Mouse (Mus musculus) bone marrow, adult 2 months (tissue): ENCODE data around the gene Mlh1. TPM values are rescaled to one million over a fixed set of nuclear protein-coding genes. Genes with fewer than 3 reads are reported as not detected.

Experiments
- H3K27ac ChIP-seq: fragments of 200-500 bp; 2 replicates; pipeline ENCODE4 v1.5.1; 2012; ENCODE audit warnings: low read depth, mild to moderate bottlenecking, control low read depth, inconsistent platforms, low read length; ENCODE audit not compliant: control insufficient read depth, poor library complexity, insufficient read depth
- H3K4me1 ChIP-seq: fragments of 200-500 bp; 2 replicates; pipeline ENCODE4 v1.6.1; 2011; ENCODE audit warnings: low read length; ENCODE audit not compliant: control insufficient read depth, insufficient read depth
- H3K4me3 ChIP-seq: fragments of 200-500 bp; replicated peaks from 2 replicates; pipeline ENCODE3; 2011; ENCODE audit warnings: mild to moderate bottlenecking, low read depth, low read length, control low read depth; ENCODE audit not compliant: control insufficient read depth
- CTCF ChIP-seq: fragments of 200-500 bp; IDR thresholded peaks from 2 replicates; pipeline ENCODE4 v1.5.1; 2011; ENCODE audit warnings: low read length, control low read depth; ENCODE audit not compliant: control insufficient read depth, insufficient read depth
- POLR2A ChIP-seq: fragments of 200-500 bp; IDR thresholded peaks from 2 replicates; pipeline ENCODE4 v1.6.1; 2011; ENCODE audit warnings: low read depth, mild to moderate bottlenecking, control low read depth, low read length, borderline replicate concordance; ENCODE audit not compliant: control insufficient read depth
- WGBS: fragments of 180-500 bp; shearing (Covaris S2); methylation state at CpG from one replicate; pipeline ENCODE4 v1.1.7; 2018; 5-methylcytosine and 5-hydroxymethylcytosine counted together
- polyA plus RNA-seq: library from polyadenylated mRNA; stranded (reverse); fragments of >200 nt; gene quantifications from 2 replicates; pipeline ENCODE4 v1.2.4, GENCODE M21; 2011; ENCODE audit warnings: low replicate concordance; ENCODE audit not compliant: missing spikeins, insufficient read depth, insufficient read length

Mlh1 gene
- polyA plus RNA-seq, 1 experiment, result 34.8 TPM

GRCm38 (mm10) chr9:111275156-111275555 is 3.6 kb upstream of the Mlh1 start:
- Histone ChIP-seq H3K4me3 (no peak overlapping the region), H3K27ac (no peak overlapping the region), H3K4me1 (no peaks in the 10 kb centered on the region; the same call in 1 of the 2 replicates)
- 34% methylated on average over 1 of the region's 1 CpGs for WGBS
- TF ChIP-seq POLR2A (no peak), CTCF (no peak)

- Histone ChIP-seq H3K27ac (no peak overlapping the region), H3K4me3 (no peak overlapping the region), H3K4me1 (no peaks in the 10 kb centered on the region; the same call in 1 of the 2 replicates)
- WGBS, result 80% methylated on average over 1 of the region's 1 CpGs
- no peak for TF ChIP-seq CTCF
- TF ChIP-seq POLR2A, result no peak
These were observed 2.4 kb upstream of the Mlh1 start for GRCm38 (mm10) chr9:111273958-111274357.

DNA sequence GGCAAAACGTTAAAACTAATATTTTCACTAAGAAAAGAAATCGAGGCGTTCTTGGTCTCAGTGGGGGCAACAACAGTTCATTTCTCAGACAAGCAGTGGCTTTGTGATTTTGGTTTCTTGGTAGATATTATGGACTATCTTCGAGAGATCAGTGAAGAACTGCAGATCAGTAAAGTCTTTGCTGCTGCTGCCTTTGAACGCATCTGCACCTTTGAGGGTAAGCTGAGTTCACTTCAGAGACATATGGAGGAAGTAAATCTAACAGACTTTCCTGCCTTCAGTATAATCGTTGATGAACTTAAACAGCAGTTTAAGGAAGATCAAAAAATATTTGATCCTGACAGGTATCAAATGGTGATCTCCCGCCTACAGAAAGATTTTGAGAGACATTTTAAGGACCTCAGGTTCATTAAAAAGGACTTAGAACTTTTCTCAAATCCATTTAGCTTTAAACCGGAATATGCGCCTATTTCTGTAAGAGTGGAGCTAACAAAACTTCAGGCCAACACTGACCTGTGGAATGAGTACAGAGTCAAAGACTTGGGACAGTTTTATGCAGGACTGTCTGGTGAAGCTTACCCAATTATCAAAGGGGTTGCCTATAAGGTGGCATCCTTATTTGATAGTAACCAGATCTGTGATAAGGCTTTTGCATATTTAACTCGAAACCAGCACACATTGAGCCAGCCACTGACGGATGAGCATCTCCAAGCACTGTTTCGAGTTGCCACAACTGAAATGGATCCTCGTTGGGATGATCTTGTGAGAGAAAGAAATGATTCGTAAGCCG is 1.6 kb upstream of the Mlh1 start:
- 52% methylated on average over 15 of the region's 15 CpGs for WGBS
- no peak overlapping the region for H3K27ac ChIP-seq
- H3K4me1 ChIP-seq, result no peaks in the 10 kb centered on the region; the same call in 1 of the 2 replicates
- peak overlapping the region; percentile 50 for H3K4me3 ChIP-seq
- no peak for TF ChIP-seq POLR2A
- TF ChIP-seq CTCF, result no peak

DNA sequence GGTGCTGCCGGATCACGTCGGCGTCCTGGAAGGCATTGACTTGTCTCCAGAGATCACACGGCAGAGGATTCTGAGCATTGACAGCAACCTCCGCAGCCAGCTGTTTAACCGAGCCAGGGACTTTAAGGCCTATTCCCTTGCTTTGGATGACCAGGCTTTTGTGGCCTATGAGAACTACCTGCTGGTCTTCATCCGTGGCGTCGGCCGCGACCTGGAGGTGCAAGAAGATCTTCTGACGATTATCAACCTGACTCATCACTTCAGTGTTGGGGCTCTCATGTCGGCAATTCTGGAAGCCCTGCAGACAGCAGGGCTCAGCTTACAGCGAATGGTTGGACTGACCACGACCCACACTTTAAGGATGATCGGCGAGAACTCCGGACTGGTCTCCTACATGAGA is 765 bp upstream of the Mlh1 start:
- peak overlapping the region; percentile 93 for H3K27ac ChIP-seq
- TF ChIP-seq CTCF (no peak), POLR2A (no peak)
- 5% methylated on average over 19 of the region's 19 CpGs for WGBS
- no peaks in the 10 kb centered on the region; the same call in 1 of the 2 replicates for H3K4me1 ChIP-seq
- H3K4me3 ChIP-seq, result peak overlapping the region; percentile 92

GRCm38 (mm10) chr9:111271056-111271433 is 546 bp downstream of the Mlh1 start:
- whole genome bisulfite sequencing, result 1% methylated on average over 32 of the region's 32 CpGs

GRCm38 (mm10) chr9:111270606-111271005 is 985 bp downstream of the Mlh1 start:
- TF ChIP-seq POLR2A (no peak), CTCF (no peak)
- H3K4me3 ChIP-seq, result peak overlapping the region; percentile 82
- H3K4me1 ChIP-seq, result no peaks in the 10 kb centered on the region; the same call in 1 of the 2 replicates
- H3K27ac ChIP-seq, result no peak overlapping the region; the same call in 1 of the 2 replicates
- 15% methylated on average over 5 of the region's 5 CpGs for WGBS

More at GRCm38 (mm10) chr9:111271056-111271433, 546 bp downstream of the Mlh1 start:
- H3K4me3 ChIP-seq, result peak overlapping the region; percentile 82
- TF ChIP-seq POLR2A, result no peak
- no peak for TF ChIP-seq CTCF
- no peaks in the 10 kb centered on the region; the same call in 1 of the 2 replicates for H3K4me1 ChIP-seq
- H3K27ac ChIP-seq, result peak overlapping the region; percentile 76

DNA sequence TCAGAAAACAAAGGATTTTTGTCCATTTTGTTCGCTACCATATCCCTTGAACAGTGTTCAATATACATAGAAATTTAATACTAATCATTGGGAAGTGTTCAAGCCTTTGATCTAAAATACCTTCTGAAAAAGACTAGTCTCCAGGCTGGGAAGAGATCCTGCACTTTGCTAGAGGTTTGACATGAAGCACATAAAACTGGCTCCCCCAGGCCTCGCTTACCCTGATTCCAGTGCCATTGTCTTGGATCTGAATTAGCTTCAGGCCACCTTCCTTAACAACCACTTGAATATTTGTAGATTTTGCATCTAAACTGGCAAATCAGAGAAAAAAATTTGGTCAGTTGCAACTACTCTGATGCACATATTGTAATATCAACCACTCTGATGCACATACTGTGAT is 3.6 kb downstream of the Mlh1 start:
- Histone ChIP-seq H3K27ac (no peak overlapping the region), H3K4me1 (no peaks in the 10 kb centered on the region), H3K4me3 (no peak overlapping the region)
- no peak for TF ChIP-seq CTCF
- WGBS, result 94% methylated on average over 2 of the region's 2 CpGs

DNA sequence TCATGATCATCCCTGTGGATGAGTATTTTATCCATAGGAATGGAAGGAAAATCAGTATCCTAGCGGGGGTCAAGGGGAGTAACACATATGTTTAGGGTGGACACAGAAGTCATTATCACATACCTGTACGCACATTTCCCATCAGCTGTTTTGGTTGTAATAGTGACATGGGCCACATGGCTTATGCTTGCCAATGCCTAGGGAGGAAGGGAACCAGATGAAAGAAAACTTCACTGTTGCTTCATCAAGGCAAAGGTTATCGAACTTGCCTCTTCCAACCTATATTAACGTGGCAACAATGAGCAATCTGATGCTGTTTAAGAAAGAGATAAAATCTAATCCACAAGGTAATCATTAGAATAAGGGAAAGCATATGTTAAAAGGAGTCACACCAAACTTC is 10.2 kb downstream of the Mlh1 start:
- WGBS, result 90% methylated on average over 4 of the region's 4 CpGs
- no peak overlapping the region for H3K4me3 ChIP-seq
- TF ChIP-seq POLR2A (no peak), CTCF (no peak)
- H3K4me1 ChIP-seq, result no peaks in the 10 kb centered on the region
- H3K27ac ChIP-seq, result no peak overlapping the region
